Mouse (Mus musculus): ENCODE data around the gene Slc35c1. TPM values are rescaled to one million over a fixed set of nuclear protein-coding genes. Genes with fewer than 3 reads are reported as not detected.

Slc35c1 gene
- polyA plus RNA-seq, 1 experiment from 2014 or later = 14.8 TPM

- peaks cover 49% of the 10 kb centered on the region for H3K4me1 ChIP-seq (replicated peaks; ENCODE audit: insufficient read depth, low read length)
- WGBS = 45% methylated on average over 6 of the region's 6 CpGs
- H3K27ac ChIP-seq = peak overlapping the region; percentile 50; the same call in 1 of the 2 replicates
- H3K36me3 ChIP-seq (ENCODE audit: insufficient read depth, low read length) = peaks cover 7% of the 10 kb centered on the region; the same call in 1 of the 2 replicates
- no peak for TF ChIP-seq CTCF (IDR thresholded peaks at IDR 0.05; ENCODE audit: low read depth)
- ATAC-seq (replicated peaks; ENCODE audit: low FRiP score, low read depth) (peak; percentile 71), DNase-seq (ENCODE audit: low spot score) (peak; percentile 84)
- H3K4me2 ChIP-seq (ENCODE audit: low read length) = no peak overlapping the region
- H3K27me3 ChIP-seq (ENCODE audit: insufficient read depth, low read length) = no peaks in the 10 kb centered on the region
- no peak overlapping the region for H3K4me3 ChIP-seq (replicated peaks; ENCODE audit: low read depth, low read length)
- H3K9me3 ChIP-seq (replicated peaks; ENCODE audit: low read length) = no peaks in the 10 kb centered on the region
- no peak overlapping the region for H3K9ac ChIP-seq (ENCODE audit: low read depth, low read length)
Measured at GRCm38 (mm10) chr2:92427882-92428281, 32.5 kb downstream of the Slc35c1 start.

GRCm38 (mm10) chr2:92426426-92426825, 33.9 kb downstream of the Slc35c1 start:
- WGBS = 56% methylated on average over 3 of the region's 3 CpGs
- no peak overlapping the region for H3K4me2 ChIP-seq (ENCODE audit: low read length)
- peaks cover 14% of the 10 kb centered on the region for H3K36me3 ChIP-seq (ENCODE audit: insufficient read depth, low read length)
- H3K9me3 ChIP-seq (replicated peaks; ENCODE audit: low read length) = no peaks in the 10 kb centered on the region
- H3K27me3 ChIP-seq (ENCODE audit: insufficient read depth, low read length) = no peaks in the 10 kb centered on the region
- peaks cover 35% of the 10 kb centered on the region for H3K4me1 ChIP-seq (replicated peaks; ENCODE audit: insufficient read depth, low read length)
- no peak overlapping the region for H3K4me3 ChIP-seq (replicated peaks; ENCODE audit: low read depth, low read length)
- ATAC-seq (replicated peaks; ENCODE audit: low FRiP score, low read depth) (no peak), DNase-seq (ENCODE audit: low spot score) (peak; percentile 49)
- no peak overlapping the region for H3K9ac ChIP-seq (ENCODE audit: low read depth, low read length)
- no peak for TF ChIP-seq CTCF (IDR thresholded peaks at IDR 0.05; ENCODE audit: low read depth)
- 0 out of 2 replicates have a peak overlapping the region, but pooled peaks have one; percentile 26 for H3K27ac ChIP-seq

- Histone ChIP-seq H3K4me2 (ENCODE audit: low read length) (no peak overlapping the region), H3K9ac (ENCODE audit: low read depth, low read length) (no peak overlapping the region), H3K4me1 (replicated peaks; ENCODE audit: insufficient read depth, low read length) (peaks cover 25% of the 10 kb centered on the region), H3K27ac (peak overlapping the region; percentile 66; the same call in 1 of the 2 replicates), H3K9me3 (replicated peaks; ENCODE audit: low read length) (no peaks in the 10 kb centered on the region), H3K27me3 (ENCODE audit: insufficient read depth, low read length) (no peaks in the 10 kb centered on the region), H3K4me3 (replicated peaks; ENCODE audit: low read depth, low read length) (no peak overlapping the region), H3K36me3 (ENCODE audit: insufficient read depth, low read length) (peaks cover 24% of the 10 kb centered on the region)
- DNase-seq (ENCODE audit: low spot score) = no peak
- no peak for ATAC-seq (replicated peaks; ENCODE audit: low FRiP score, low read depth)
- TF ChIP-seq CTCF (IDR thresholded peaks at IDR 0.05; ENCODE audit: low read depth) = no peak
- 83% methylated on average over 4 of the region's 4 CpGs for WGBS
Measured at GRCm38 (mm10) chr2:92425366-92425765, 35.0 kb downstream of the Slc35c1 start.

DNA sequence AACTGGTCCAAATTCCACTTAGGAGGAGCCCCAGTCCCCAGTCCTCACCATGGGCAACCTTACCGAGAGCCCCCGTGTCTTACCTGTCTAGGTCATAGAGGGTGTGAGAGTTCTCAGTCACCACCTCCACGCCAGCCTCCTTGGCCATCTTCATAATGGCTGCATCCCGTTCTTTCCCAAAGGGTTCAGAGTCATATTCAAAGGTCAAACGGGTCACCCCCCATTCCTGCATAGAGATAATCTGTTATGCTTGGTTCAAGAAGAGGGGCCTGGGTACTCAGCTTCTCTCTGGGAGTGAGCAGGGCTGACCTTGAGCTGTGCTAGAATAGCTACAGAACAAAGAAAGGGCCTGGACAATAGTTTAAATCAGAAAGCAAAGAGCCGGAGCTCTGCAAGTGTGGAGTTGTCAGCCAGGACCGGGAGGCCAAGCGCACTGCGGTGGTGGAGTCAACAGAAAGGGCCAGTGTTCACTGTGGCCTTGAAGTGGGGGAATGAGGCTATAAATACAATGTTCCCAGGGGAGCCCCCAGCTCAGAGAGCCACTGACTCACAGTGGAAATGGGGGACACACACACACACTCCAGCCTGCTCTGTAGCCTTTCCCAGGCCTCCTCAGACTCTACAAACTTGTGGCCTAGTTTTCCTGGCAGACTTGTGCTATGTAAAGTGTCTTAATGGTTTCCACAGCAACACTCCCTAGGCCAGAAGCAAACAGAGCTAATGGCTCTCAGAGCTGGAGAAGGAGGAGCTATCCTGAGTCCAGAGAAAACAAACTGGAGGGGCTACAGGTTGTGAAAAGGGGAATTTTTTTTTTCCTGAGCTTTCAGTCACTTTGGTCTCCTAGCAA, 35.7 kb downstream of the Slc35c1 start:
- ATAC-seq (replicated peaks; ENCODE audit: low FRiP score, low read depth) = no peak; the same call in 1 of the 2 replicates
- H3K4me2 ChIP-seq (ENCODE audit: low read length) = no peak overlapping the region
- H3K4me3 ChIP-seq (replicated peaks; ENCODE audit: low read depth, low read length) = no peak overlapping the region
- WGBS = 76% methylated on average over 9 of the region's 9 CpGs
- no peak overlapping the region for H3K9ac ChIP-seq (ENCODE audit: low read depth, low read length)
- peaks cover 31% of the 10 kb centered on the region for H3K36me3 ChIP-seq (ENCODE audit: insufficient read depth, low read length)
- no peaks in the 10 kb centered on the region for H3K9me3 ChIP-seq (replicated peaks; ENCODE audit: low read length)
- DNase-seq (ENCODE audit: low spot score) = peak; percentile 85
- H3K27me3 ChIP-seq (ENCODE audit: insufficient read depth, low read length) = no peaks in the 10 kb centered on the region
- H3K27ac ChIP-seq = peak overlapping the region; percentile 66
- peaks cover 25% of the 10 kb centered on the region; the same call in 1 of the 2 replicates for H3K4me1 ChIP-seq (replicated peaks; ENCODE audit: insufficient read depth, low read length)
- TF ChIP-seq CTCF (IDR thresholded peaks at IDR 0.05; ENCODE audit: low read depth) = no peak

GRCm38 (mm10) chr2:92423702-92424461, 36.5 kb downstream of the Slc35c1 start:
- Histone ChIP-seq H3K9ac (ENCODE audit: low read depth, low read length) (no peak overlapping the region), H3K4me2 (ENCODE audit: low read length) (no peak overlapping the region), H3K27ac (0 out of 2 replicates have a peak overlapping the region, but pooled peaks have one; percentile 66), H3K27me3 (ENCODE audit: insufficient read depth, low read length) (no peaks in the 10 kb centered on the region), H3K9me3 (replicated peaks; ENCODE audit: low read length) (no peaks in the 10 kb centered on the region), H3K36me3 (ENCODE audit: insufficient read depth, low read length) (peaks cover 35% of the 10 kb centered on the region), H3K4me1 (replicated peaks; ENCODE audit: insufficient read depth, low read length) (peaks cover 25% of the 10 kb centered on the region; the same call in 1 of the 2 replicates), H3K4me3 (replicated peaks; ENCODE audit: low read depth, low read length) (no peak overlapping the region)
- no peak for TF ChIP-seq CTCF (IDR thresholded peaks at IDR 0.05; ENCODE audit: low read depth)
- peak; percentile 30; the same call in 1 of the 2 replicates for ATAC-seq (replicated peaks; ENCODE audit: low FRiP score, low read depth)
- 76% methylated on average over 9 of the region's 9 CpGs for WGBS
- DNase-seq (ENCODE audit: low spot score) = no peak

GRCm38 (mm10) chr2:92423156-92423555, 37.2 kb downstream of the Slc35c1 start:
- no peaks in the 10 kb centered on the region for H3K9me3 ChIP-seq (replicated peaks; ENCODE audit: low read length)
- H3K4me1 ChIP-seq (replicated peaks; ENCODE audit: insufficient read depth, low read length) = peaks cover 25% of the 10 kb centered on the region; the same call in 1 of the 2 replicates
- DNase-seq (ENCODE audit: low spot score) = no peak
- 0 out of 2 replicates have a peak overlapping the region, but pooled peaks have one; percentile 6 for H3K27ac ChIP-seq
- no peaks in the 10 kb centered on the region for H3K27me3 ChIP-seq (ENCODE audit: insufficient read depth, low read length)
- peaks cover 36% of the 10 kb centered on the region for H3K36me3 ChIP-seq (ENCODE audit: insufficient read depth, low read length)
- H3K4me2 ChIP-seq (ENCODE audit: low read length) = no peak overlapping the region
- no peak overlapping the region for H3K9ac ChIP-seq (ENCODE audit: low read depth, low read length)
- no peak for ATAC-seq (replicated peaks; ENCODE audit: low FRiP score, low read depth)
- TF ChIP-seq CTCF (IDR thresholded peaks at IDR 0.05; ENCODE audit: low read depth) = no peak
- 90% methylated on average over 9 of the region's 9 CpGs for WGBS
- H3K4me3 ChIP-seq (replicated peaks; ENCODE audit: low read depth, low read length) = no peak overlapping the region
